Mouse (Mus musculus) liver, adult 2 months (tissue): ENCODE results near the gene Sycn. TPM values are rescaled to one million over a fixed set of nuclear protein-coding genes. Genes with fewer than 3 reads are reported as not detected.
"Not testable (repeated sequence)": the region's sequence is repeated elsewhere in the genome, so short reads cannot be mapped to it uniquely, and the experiment has no call there.

Experiments used
- DNase-seq: peaks from one replicate; pipeline ENCODE4 v3.0.0-alpha.2; 2011; ENCODE audit warnings: low read depth, low spot score; ENCODE audit errors: extremely low read depth
- H3K27ac ChIP-seq: fragments of 200-500 bp; replicated peaks from 2 replicates; pipeline ENCODE4 v1.5.1; 2012; ENCODE audit warnings: low read depth, mild to moderate bottlenecking, control low read depth, inconsistent platforms, low read length; ENCODE audit not compliant: insufficient read depth
- H3K27me3 ChIP-seq: fragments of 200-500 bp; 2 replicates; pipeline ENCODE4 v1.6.1; 2012; ENCODE audit warnings: mild to moderate bottlenecking, moderate library complexity, low read length, inconsistent platforms; ENCODE audit not compliant: control insufficient read depth, insufficient read depth
- H3K36me3 ChIP-seq: fragments of 200-500 bp; 2 replicates; pipeline ENCODE4 v1.6.1; 2012; ENCODE audit warnings: low read length, inconsistent platforms; ENCODE audit not compliant: control insufficient read depth, insufficient read depth
- H3K4me1 ChIP-seq: fragments of 200-500 bp; 2 replicates; pipeline ENCODE4 v1.6.1; 2011; ENCODE audit warnings: low read length; ENCODE audit not compliant: control insufficient read depth, insufficient read depth
- H3K4me3 ChIP-seq: fragments of 200-500 bp; 2 replicates; pipeline ENCODE4 v1.5.1; 2011; ENCODE audit warnings: low read depth, mild to moderate bottlenecking, control low read depth, low read length, moderate library complexity; ENCODE audit not compliant: insufficient read depth
- H3K79me2 ChIP-seq: fragments of 200-500 bp; 2 replicates; pipeline ENCODE4 v1.6.1; 2012; ENCODE audit warnings: inconsistent platforms, mild to moderate bottlenecking, low read length, moderate library complexity; ENCODE audit not compliant: control insufficient read depth, insufficient read depth
- H3K9ac ChIP-seq: fragments of 200-500 bp; 2 replicates; pipeline ENCODE4 v1.6.1; 2012; ENCODE audit warnings: low read depth, mild to moderate bottlenecking, control low read depth, inconsistent platforms, low read length
- CTCF ChIP-seq: fragments of 200-500 bp; IDR thresholded peaks from 2 replicates; pipeline ENCODE4 v1.5.1; 2011; ENCODE audit warnings: low read depth, low read length, control low read depth
- POLR2A ChIP-seq: fragments of 200-500 bp; IDR thresholded peaks from 2 replicates; pipeline ENCODE4 v1.6.1; 2011; ENCODE audit warnings: low read length, control low read depth; ENCODE audit not compliant: insufficient read depth; ENCODE audit errors: extremely low read depth
- WGBS: fragments of 180-500 bp; shearing (Covaris S2); methylation state at CpG from one replicate; pipeline ENCODE4 v1.1.7; 2018; 5-methylcytosine and 5-hydroxymethylcytosine counted together
- polyA plus RNA-seq: library from polyadenylated mRNA; depleted of rRNA; stranded (reverse); fragments of >200 nt; gene quantifications from 2 replicates; pipeline ENCODE4 v1.2.3, GENCODE M21; 2012
- total RNA-seq: library from RNA; depleted of rRNA; stranded (reverse); fragments of >200 nt; gene quantifications from 2 replicates; pipeline ENCODE4 v1.2.3, GENCODE M21; 2014

Sycn gene
- total and polyA plus RNA-seq, 2 experiments: 1.4 to 16.4 TPM

DNA sequence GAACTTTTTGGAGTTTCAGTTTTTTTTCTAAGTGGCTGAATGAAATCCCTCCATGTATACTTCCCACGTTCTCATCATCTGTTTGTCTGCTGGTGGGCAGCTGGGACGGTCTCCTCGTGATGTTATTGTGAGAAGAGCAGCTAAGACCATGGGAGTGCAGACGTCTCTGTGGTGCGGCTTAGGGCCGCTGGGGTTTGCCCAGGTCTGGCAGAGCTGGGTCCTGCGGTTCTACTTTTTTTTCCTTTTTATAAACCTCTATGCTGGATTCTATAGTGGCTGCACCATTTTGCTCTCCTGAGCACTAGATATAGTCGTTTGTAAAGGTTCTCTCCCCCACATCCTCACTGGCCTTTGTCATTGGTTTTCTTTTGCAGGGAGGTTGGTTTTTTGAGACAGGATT lies 29.2 kb upstream of the Sycn start:
- no peaks in the 10 kb centered on the region for H3K4me1 ChIP-seq
- WGBS: 70% methylated on average over 8 of the region's 8 CpGs
- no peaks in the 10 kb centered on the region for H3K36me3 ChIP-seq
- no peak for DNase-seq
- no peaks in the 10 kb centered on the region for H3K79me2 ChIP-seq
- H3K27ac ChIP-seq: no peak overlapping the region
- H3K27me3 ChIP-seq: no peaks in the 10 kb centered on the region
- H3K9ac ChIP-seq: no peak overlapping the region
- TF ChIP-seq POLR2A: no peak
- TF ChIP-seq CTCF: no peak
- no peak overlapping the region for H3K4me3 ChIP-seq

DNA sequence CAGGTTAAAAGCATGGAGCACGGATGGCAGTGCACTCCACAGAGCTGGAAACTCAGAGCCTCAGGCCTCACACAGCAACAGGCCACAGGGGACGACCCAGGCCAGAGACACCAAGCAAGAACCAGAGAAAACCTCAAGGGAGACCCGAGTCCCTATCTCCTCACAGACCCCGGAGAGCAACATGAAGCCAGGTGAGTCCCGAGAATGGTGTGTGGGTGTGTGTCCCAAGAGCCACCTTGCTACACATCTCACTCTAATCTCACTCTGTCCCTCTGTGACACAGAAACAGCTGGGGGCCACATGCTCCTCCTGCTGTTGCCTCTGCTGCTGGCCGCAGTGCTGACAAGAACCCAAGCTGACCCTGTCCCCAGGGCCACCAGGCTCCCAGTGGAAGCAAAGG lies 18.1 kb upstream of the Sycn start, which contains the start of gene Ifnl3:
Gene Ifnl3 (plus strand): TSS at position 301 of the 400 bp plus-strand sequence.
- not testable (repeated sequence) for DNase-seq, H3K36me3 ChIP-seq, H3K4me3 ChIP-seq, H3K4me1 ChIP-seq, H3K79me2 ChIP-seq, H3K9ac ChIP-seq, H3K27ac ChIP-seq, H3K27me3 ChIP-seq
- 74% methylated on average over 5 of the region's 6 CpGs for WGBS

DNA sequence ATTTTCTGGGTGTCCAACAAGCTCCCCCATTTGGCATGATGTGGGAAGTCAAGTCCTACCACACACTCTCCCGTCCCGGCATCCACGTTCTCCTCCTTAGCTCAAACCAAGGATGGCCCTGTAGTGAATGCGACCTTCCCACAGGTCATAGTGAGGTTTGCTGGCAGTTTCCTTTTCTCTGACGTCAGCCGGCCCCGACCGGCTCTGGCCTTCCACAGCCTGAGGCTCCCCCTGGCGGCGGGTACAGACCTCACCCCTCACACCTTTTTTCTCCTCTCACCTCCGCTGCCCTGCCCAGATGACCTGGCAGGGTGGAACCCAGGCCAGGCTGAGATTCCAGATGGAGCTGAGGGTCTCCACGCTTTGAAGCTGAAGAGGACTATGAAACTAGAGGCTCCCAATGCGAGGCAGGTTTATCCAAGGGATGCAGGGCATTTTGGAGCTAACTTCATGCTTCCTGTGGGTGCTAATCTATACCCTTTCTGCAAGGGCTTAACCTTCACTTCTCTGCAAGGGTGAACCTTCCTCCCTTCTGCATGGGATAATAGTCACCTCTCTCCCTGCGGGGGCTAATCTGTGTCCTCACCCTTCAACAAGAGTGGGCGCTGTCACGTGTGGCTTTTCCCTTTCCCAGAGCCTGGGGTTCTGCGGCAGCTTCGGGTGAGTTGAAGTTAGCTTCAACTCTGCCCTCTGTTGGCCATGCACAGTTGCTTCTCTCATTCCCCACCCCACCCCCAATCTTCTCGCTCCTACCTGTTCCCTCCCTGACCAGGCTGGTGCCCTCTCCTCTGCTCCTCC lies 12.6 kb upstream of the Sycn start:
- Histone ChIP-seq H3K4me3 (no peak overlapping the region), H3K9ac (no peak overlapping the region), H3K36me3 (no peaks in the 10 kb centered on the region), H3K27ac (no peak overlapping the region), H3K79me2 (no peaks in the 10 kb centered on the region), H3K27me3 (no peaks in the 10 kb centered on the region), H3K4me1 (no peaks in the 10 kb centered on the region)
- DNase-seq: peak; percentile 43
- TF ChIP-seq POLR2A (no peak), CTCF (peak; percentile 91)
- 8% methylated on average over 19 of the region's 19 CpGs for WGBS

DNA sequence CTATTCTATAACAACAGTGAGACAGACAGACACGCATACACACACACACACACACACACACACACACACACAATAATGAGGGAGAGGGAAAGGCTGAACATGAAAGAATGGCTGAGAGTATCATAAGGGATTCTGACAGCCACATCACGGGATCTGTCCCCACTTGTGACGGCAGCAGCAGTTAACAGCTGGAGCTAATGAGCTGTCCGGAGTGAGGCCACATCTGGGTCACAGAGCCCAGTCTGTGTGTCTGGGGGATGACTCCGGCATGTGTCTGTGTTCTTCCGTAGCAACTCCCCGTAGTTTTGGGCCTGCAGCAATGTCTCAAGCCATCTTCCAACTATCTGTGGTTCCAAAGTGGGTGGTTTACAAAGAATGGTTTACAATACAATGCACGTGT lies 8.7 kb upstream of the Sycn start:
- TF ChIP-seq CTCF: no peak
- no peak for TF ChIP-seq POLR2A
- Histone ChIP-seq H3K36me3 (no peaks in the 10 kb centered on the region), H3K79me2 (no peaks in the 10 kb centered on the region), H3K27me3 (no peaks in the 10 kb centered on the region), H3K4me1 (no peaks in the 10 kb centered on the region), H3K9ac (no peak overlapping the region), H3K4me3 (no peak overlapping the region), H3K27ac (no peak overlapping the region)
- 84% methylated on average over 8 of the region's 8 CpGs for WGBS
- no peak for DNase-seq

DNA sequence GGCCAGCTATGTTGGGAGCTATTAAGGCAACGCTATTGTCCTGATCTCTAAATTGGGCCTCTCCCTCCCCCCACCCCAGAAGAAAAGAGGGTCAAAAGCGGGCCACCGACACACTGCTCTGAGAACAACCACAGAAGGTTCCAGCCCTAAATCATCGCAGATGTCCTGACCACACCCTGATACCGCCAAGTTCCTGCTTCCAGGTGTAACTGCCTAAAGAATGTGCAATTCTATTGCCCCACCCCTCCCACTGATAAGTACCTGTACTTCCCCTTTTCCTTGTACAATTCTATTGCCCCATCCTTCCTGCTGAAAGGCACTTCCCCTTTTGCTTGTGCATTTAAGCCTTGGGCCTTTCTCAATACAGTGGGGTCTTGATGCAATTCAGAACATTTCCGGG lies 1.8 kb upstream of the Sycn start:
- H3K4me1 ChIP-seq, H3K36me3 ChIP-seq, H3K4me3 ChIP-seq, H3K27me3 ChIP-seq, H3K27ac ChIP-seq, H3K9ac ChIP-seq, DNase-seq, H3K79me2 ChIP-seq: not testable (repeated sequence)
- 90% methylated on average over 6 of the region's 6 CpGs for WGBS

DNA sequence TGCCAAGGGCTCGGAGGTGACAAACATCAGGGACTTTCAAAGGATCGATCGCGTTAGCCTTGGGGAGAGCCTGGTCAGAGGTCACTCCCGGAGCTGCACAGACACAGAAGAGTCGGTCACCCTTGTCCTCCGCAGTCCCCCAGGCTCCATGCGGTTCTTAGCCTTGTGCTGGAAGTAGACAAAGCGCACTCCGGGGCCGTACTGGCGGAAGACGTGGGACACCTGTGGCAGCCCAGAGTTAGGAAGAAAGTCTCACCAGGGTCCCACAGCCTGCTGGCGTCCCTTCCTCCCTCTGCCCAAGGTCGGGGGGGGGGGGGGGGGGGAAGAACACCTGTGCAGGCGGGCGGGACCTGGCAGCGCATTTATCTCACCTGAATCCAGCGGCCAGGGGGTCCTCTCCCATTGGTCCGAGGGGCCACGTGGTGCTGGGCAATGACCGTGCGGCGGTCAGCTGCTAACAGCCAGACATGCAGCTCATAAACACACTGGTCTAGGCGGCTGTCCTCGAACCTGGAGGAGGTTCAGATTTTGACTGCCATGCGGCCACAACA lies 3.4 kb downstream of the Sycn start:
- Histone ChIP-seq H3K27ac (peak overlapping the region; percentile 27; the same call in 1 of the 2 replicates), H3K27me3 (no peaks in the 10 kb centered on the region; the same call in 1 of the 2 replicates), H3K36me3 (no peaks in the 10 kb centered on the region), H3K4me1 (peaks cover 2% of the 10 kb centered on the region; the same call in 1 of the 2 replicates), H3K79me2 (no peaks in the 10 kb centered on the region), H3K9ac (peak overlapping the region; percentile 26; the same call in 1 of the 2 replicates), H3K4me3 (peak overlapping the region; percentile 33; the same call in 1 of the 2 replicates)
- TF ChIP-seq CTCF: no peak
- no peak for TF ChIP-seq POLR2A
- 2% methylated on average over 27 of the region's 27 CpGs for WGBS
- peak; percentile 80 for DNase-seq
